Mouse (Mus musculus) embryonic facial prominence, embryonic 12.5 days (tissue): Measurements from ENCODE around the gene Twsg1. TPM values are rescaled to one million over a fixed set of nuclear protein-coding genes. Genes with fewer than 3 reads are reported as not detected.

Source experiments
- ATAC-seq: fragments of 200-750 bp; cut with Nextera tagmentation; 2 replicates; pipeline ENCODE4 v1.8.0; 2017; ENCODE audit not compliant: insufficient number of reproducible peaks, insufficient read depth, low FRiP score, low TSS enrichment
- H3K27ac ChIP-seq: fragments of 300-500 bp; sonication (generic); 2 replicates; pipeline ENCODE4 v1.5.1; 2016; ENCODE audit warnings: mild to moderate bottlenecking
- H3K27me3 ChIP-seq: fragments of 300-500 bp; sonication (generic); 2 replicates; pipeline ENCODE4 v1.6.1; 2016; ENCODE audit warnings: mild to moderate bottlenecking, moderate library complexity
- H3K36me3 ChIP-seq: fragments of 300-500 bp; sonication (generic); 2 replicates; pipeline ENCODE4 v1.6.1; 2016; ENCODE audit warnings: mild to moderate bottlenecking
- H3K4me1 ChIP-seq: fragments of 300-500 bp; sonication (generic); 2 replicates; pipeline ENCODE4 v1.6.1; 2016
- H3K4me2 ChIP-seq: fragments of 300-500 bp; sonication (generic); replicated peaks from 2 replicates; pipeline ENCODE4 v1.6.1; 2016; ENCODE audit warnings: mild to moderate bottlenecking, moderate library complexity
- H3K4me3 ChIP-seq: fragments of 300-500 bp; sonication (generic); 2 replicates; pipeline ENCODE4 v1.5.1; 2016; ENCODE audit warnings: mild to moderate bottlenecking
- H3K9ac ChIP-seq: fragments of 300-500 bp; sonication (generic); 2 replicates; pipeline ENCODE4 v1.6.1; 2016; ENCODE audit warnings: mild to moderate bottlenecking, moderate library complexity
- H3K9me3 ChIP-seq: fragments of 300-500 bp; sonication (generic); 2 replicates; pipeline ENCODE4 v1.6.1; 2016; ENCODE audit warnings: mild to moderate bottlenecking, moderate library complexity
- WGBS: fragments of 180-500 bp; shearing (Covaris S2); methylation state at CpG from one replicate; pipeline ENCODE4 v1.1.7; 2016; 5-methylcytosine and 5-hydroxymethylcytosine counted together
- polyA plus RNA-seq: library from polyadenylated mRNA; unstranded; fragments of >200 nt; fragmentation: Nextera tagmentation; extraction: Ambion mirVana; gene quantifications from 2 replicates; pipeline ENCODE4 v1.2.1, GENCODE M21; 2016

Gene Twsg1
- polyA plus RNA-seq, 1 experiment from 2014 or later = 143 TPM

- ATAC-seq = no peak
Measured at GRCm38 (mm10) chr17:65908270-65908669, 42.8 kb downstream of the Twsg1 start.

DNA sequence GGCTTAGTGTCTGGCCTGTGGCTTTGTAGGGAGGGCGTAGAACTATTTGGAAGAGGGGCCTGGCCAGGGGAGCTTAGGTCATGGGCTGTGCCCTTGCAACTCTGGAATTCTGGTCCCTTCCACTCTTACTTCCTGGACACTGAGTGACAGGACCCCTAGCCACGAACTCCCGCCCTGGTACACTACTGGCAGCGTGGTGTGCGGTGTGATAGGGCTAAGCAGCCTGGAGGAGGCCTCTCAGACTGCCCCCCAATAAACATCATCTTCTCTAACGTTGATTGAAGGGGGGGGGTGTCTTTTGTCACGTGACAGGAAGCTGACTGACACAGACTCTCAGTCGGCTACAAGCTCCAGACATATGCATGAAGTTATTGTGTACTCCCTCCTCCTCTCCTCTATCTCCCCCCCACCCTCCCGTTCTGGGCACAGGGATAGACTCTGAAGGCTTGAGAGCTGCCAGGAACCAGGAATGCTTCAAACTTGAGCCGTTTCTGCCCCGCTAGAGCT is 44.1 kb downstream of the Twsg1 start:
- Histone ChIP-seq H3K27ac (peak overlapping the region; percentile 36; the same call in 1 of the 2 replicates), H3K4me1 (peaks cover 20% of the 10 kb centered on the region), H3K36me3 (no peaks in the 10 kb centered on the region), H3K9me3 (no peaks in the 10 kb centered on the region), H3K27me3 (no peaks in the 10 kb centered on the region), H3K4me3 (no peak overlapping the region), H3K4me2 (peak overlapping the region; percentile 13; the same call in 1 of the 2 replicates), H3K9ac (no peak overlapping the region)
- no peak for ATAC-seq
- WGBS = 46% methylated on average over 11 of the region's 11 CpGs

More at GRCm38 (mm10) chr17:65908270-65908669, 42.8 kb downstream of the Twsg1 start:
- no peaks in the 10 kb centered on the region for H3K36me3 ChIP-seq
- H3K4me3 ChIP-seq = no peak overlapping the region
- no peaks in the 10 kb centered on the region for H3K27me3 ChIP-seq
- no peak overlapping the region for H3K4me2 ChIP-seq
- no peak overlapping the region for H3K27ac ChIP-seq
- H3K9ac ChIP-seq = no peak overlapping the region
- peaks cover 20% of the 10 kb centered on the region for H3K4me1 ChIP-seq
- no peaks in the 10 kb centered on the region for H3K9me3 ChIP-seq

GRCm38 (mm10) chr17:65906313-65906894 is 44.6 kb downstream of the Twsg1 start:
- WGBS = 38% methylated on average over 12 of the region's 12 CpGs
- Histone ChIP-seq H3K9ac (no peak overlapping the region), H3K4me1 (peaks cover 16% of the 10 kb centered on the region), H3K9me3 (no peaks in the 10 kb centered on the region), H3K27me3 (no peaks in the 10 kb centered on the region), H3K4me3 (no peak overlapping the region), H3K36me3 (no peaks in the 10 kb centered on the region), H3K4me2 (peak overlapping the region; percentile 13; the same call in 1 of the 2 replicates), H3K27ac (no peak overlapping the region)
- no peak for ATAC-seq

DNA sequence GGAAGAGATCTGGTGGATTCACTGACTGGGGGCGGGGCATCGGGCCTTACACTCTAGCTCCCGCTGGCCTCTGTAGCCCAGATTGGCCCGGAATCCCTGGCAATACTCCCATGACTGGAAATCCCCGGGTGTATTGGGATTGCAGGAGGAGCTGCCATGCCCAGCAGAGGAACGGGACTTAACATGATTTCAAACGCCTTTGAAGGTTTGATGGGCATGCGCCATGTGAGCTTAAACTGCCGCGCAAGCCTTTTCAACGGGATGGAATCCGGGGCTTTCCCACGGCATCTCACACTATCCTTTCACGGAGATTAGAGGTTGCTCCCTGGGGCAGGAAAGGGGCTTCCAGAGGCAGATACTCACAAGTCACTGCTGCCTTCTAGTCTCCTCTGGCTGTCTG is 45.8 kb downstream of the Twsg1 start:
- peaks cover 16% of the 10 kb centered on the region for H3K4me1 ChIP-seq
- H3K4me3 ChIP-seq = no peak overlapping the region
- 71% methylated on average over 14 of the region's 14 CpGs for WGBS
- no peak for ATAC-seq
- no peaks in the 10 kb centered on the region for H3K27me3 ChIP-seq
- no peaks in the 10 kb centered on the region for H3K9me3 ChIP-seq
- no peaks in the 10 kb centered on the region for H3K36me3 ChIP-seq
- H3K9ac ChIP-seq = no peak overlapping the region
- no peak overlapping the region for H3K27ac ChIP-seq
- H3K4me2 ChIP-seq = no peak overlapping the region

DNA sequence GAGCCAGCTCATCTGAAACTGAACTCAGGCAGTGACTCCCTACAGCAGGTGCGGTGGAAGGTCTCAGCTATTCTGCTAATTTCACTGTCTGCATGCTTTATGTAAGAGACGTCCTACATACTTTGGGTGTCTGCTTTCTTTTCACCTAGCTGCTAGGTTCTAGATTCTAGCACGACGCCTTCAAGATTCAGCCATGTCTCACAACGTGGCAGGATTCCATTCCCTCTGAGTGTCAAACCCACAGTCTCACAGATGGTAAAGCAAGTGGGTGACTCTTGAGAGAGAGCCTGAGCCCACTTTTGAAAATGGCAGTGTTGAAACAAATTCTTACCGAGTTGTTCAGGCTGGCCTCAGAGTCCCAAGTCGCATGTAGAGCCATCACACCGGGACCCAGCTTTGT is 47.2 kb downstream of the Twsg1 start:
- Histone ChIP-seq H3K36me3 (no peaks in the 10 kb centered on the region), H3K4me2 (no peak overlapping the region), H3K4me1 (peaks cover 16% of the 10 kb centered on the region), H3K9me3 (no peaks in the 10 kb centered on the region), H3K27ac (no peak overlapping the region), H3K27me3 (no peaks in the 10 kb centered on the region), H3K4me3 (no peak overlapping the region), H3K9ac (no peak overlapping the region)
- no peak for ATAC-seq
- 89% methylated on average over 8 of the region's 8 CpGs for WGBS

DNA sequence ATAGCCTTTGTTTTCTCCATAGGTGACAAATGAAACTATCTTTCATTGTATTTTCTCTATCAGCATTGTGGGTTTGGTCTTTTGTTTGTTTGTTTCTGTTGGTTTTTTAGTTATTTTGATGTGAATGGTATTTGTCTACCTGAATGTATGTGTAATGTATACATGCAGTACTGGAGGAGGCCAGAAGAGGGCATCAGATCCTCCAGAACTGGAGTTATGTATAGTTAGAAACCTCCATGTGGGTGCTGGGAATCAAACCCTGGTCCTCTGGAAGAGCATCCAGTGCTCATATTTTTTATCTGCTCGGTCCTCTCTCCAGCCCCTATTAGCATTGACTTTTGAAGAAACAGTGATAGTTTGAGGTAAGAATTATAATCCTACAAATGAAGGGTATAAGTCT is 48.0 kb downstream of the Twsg1 start:
- Histone ChIP-seq H3K27me3 (no peaks in the 10 kb centered on the region), H3K4me3 (no peak overlapping the region), H3K36me3 (no peaks in the 10 kb centered on the region), H3K9me3 (no peaks in the 10 kb centered on the region), H3K4me2 (no peak overlapping the region), H3K27ac (no peak overlapping the region), H3K9ac (no peak overlapping the region), H3K4me1 (peaks cover 16% of the 10 kb centered on the region)
- 96% methylated on average over 1 of the region's 1 CpGs for WGBS
- no peak for ATAC-seq

DNA sequence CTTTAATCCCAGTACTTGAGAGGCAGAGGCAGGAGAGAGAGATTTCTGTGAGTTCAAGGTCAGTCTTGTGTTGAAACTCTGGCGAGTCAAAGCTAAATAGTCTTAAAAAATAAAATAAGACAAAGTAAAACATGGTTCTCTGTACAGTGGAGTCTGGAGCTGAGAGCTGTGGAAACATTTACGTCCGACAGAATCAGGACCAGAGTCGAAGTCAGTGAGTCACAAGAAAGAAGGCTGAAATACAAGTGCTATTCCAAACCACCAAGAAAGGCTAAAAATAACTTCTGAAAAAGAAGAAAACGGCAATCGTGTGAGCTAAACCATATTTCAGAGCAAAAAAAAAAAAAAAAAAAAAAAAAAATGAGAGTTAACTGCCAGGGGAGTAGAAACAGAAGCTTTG is 48.7 kb downstream of the Twsg1 start:
- Histone ChIP-seq H3K4me2 (no peak overlapping the region), H3K36me3 (no peaks in the 10 kb centered on the region), H3K27ac (no peak overlapping the region), H3K4me3 (no peak overlapping the region), H3K4me1 (peaks cover 13% of the 10 kb centered on the region), H3K9me3 (no peaks in the 10 kb centered on the region), H3K27me3 (no peaks in the 10 kb centered on the region), H3K9ac (no peak overlapping the region)
- ATAC-seq = no peak
- 81% methylated on average over 6 of the region's 6 CpGs for WGBS

- H3K36me3 ChIP-seq = no peaks in the 10 kb centered on the region
- 70% methylated on average over 3 of the region's 3 CpGs for WGBS
- no peak overlapping the region for H3K4me2 ChIP-seq
- no peak overlapping the region for H3K27ac ChIP-seq
- H3K4me3 ChIP-seq = no peak overlapping the region
- H3K4me1 ChIP-seq = no peaks in the 10 kb centered on the region
- no peaks in the 10 kb centered on the region for H3K9me3 ChIP-seq
- H3K9ac ChIP-seq = no peak overlapping the region
- no peaks in the 10 kb centered on the region for H3K27me3 ChIP-seq
- ATAC-seq = no peak
Measured at GRCm38 (mm10) chr17:65896016-65896415, 55.0 kb downstream of the Twsg1 start.

DNA sequence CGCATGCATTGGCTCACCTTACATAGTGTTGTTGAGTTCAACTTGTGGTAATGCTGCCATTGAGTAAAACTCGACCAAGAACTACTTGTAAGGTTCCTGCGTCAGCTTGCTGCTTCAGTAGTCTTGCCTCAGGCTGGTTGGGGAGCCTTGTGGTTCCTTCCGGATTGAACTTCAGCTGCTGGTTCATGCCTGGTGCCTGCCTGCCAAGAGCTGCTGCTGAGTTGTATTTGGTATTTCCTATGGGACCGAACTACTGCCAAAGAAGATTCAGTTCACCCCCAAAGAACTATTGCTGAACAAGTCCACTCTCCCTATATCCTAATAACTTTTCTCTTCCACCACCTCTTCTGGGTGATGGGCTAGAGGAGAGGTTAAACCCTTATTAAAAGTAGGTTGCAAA is 61.5 kb downstream of the Twsg1 start:
- Histone ChIP-seq H3K4me3 (no peak overlapping the region), H3K36me3 (no peaks in the 10 kb centered on the region), H3K9me3 (no peaks in the 10 kb centered on the region), H3K4me1 (0 out of 2 replicates have a peak, but pooled peaks cover 10% of the 10 kb centered on the region), H3K9ac (no peak overlapping the region), H3K27ac (no peak overlapping the region), H3K4me2 (no peak overlapping the region), H3K27me3 (no peaks in the 10 kb centered on the region)
- ATAC-seq = no peak
- WGBS = 84% methylated on average over 5 of the region's 5 CpGs

DNA sequence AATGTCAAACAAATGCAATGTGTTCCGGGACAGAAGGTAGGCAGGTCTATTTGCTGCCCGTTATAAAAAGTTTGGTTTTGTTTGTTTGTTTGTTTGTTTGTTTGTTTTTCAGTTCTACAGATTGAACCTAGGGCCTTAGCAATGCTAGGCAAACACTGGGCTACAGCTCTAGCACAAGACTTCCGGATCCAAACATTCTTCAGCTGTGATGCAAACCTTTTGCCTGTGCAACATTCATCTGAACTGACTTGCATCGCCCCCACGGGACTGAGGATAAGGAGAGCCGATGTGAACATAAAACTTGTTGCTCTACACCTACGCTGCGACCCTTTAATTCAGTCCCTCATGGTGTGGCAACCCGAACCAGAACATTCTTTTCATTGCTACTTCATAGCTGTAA is 64.5 kb downstream of the Twsg1 start:
- WGBS = 73% methylated on average over 9 of the region's 9 CpGs
- ATAC-seq = no peak
- Histone ChIP-seq H3K4me3 (peak overlapping the region; percentile 87; the same call in 1 of the 2 replicates), H3K36me3 (no peaks in the 10 kb centered on the region), H3K4me1 (peaks cover 16% of the 10 kb centered on the region; the same call in 1 of the 2 replicates), H3K9me3 (no peaks in the 10 kb centered on the region), H3K4me2 (peak overlapping the region; percentile 89), H3K9ac (peak overlapping the region; percentile 48; the same call in 1 of the 2 replicates), H3K27ac (0 out of 2 replicates have a peak overlapping the region, but pooled peaks have one; percentile 23), H3K27me3 (no peaks in the 10 kb centered on the region)

DNA sequence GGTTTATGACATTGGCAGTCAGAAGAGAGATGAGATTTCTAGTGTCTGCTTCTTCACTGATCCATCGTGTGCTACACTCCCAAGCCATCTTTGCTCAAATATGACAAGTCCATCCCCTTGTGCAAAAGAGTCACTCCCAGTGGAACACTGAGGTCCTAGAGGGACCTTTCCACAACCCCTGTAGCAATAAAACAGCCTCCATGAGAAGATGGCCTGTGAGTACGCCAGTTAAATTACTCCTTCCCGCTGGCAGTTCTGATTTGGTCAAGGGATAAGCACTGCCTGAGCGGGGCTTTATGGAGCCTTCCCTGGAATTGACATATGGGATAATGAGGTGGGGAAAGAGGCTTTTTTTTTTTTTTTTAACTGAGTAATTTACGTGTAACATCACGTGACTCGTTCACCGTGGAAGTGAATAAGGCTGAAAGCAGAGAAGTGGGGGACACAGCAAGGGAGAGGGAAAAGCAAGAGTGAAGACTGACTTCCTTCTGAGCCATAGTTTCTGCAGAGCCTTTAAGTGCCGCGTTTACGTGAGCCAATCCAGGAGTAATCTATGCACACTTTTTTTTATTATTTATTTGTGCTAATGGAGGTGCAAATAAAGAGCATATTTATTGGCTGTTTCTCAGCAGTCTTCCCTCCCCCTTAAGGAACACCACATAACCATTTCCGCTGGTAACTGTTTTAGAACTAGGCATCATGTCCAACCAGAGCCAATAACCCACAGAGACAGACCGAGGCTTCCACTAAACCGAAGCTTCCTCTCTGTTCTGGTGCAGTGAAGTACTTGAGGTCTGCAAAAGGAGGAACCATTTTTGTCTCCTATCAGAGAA is 65.1 kb downstream of the Twsg1 start, which contains the start of gene Ralbp1:
TSS of gene Ralbp1 (minus strand) at position 102 of the 833 bp plus-strand sequence.
- H3K4me1 ChIP-seq = peaks cover 16% of the 10 kb centered on the region; the same call in 1 of the 2 replicates
- no peaks in the 10 kb centered on the region for H3K9me3 ChIP-seq
- no peaks in the 10 kb centered on the region for H3K27me3 ChIP-seq
- ATAC-seq = no peak
- H3K4me2 ChIP-seq = peak within 1 kb of the TSS; percentile 89
- H3K27ac ChIP-seq = peak within 1 kb of the TSS; percentile 98
- peak within 1 kb of the TSS; percentile 83 for H3K9ac ChIP-seq
- WGBS = 12% methylated on average over 14 of the region's 14 CpGs
- H3K4me3 ChIP-seq = peak within 1 kb of the TSS; percentile 87
- H3K36me3 ChIP-seq = no peaks in the 10 kb centered on the region

GRCm38 (mm10) chr17:65885398-65885696 is 65.7 kb downstream of the Twsg1 start:
- H3K27ac ChIP-seq = peak overlapping the region; percentile 98
- no peak for ATAC-seq
- H3K4me1 ChIP-seq = peaks cover 16% of the 10 kb centered on the region; the same call in 1 of the 2 replicates
- peak overlapping the region; percentile 87 for H3K4me3 ChIP-seq
- H3K27me3 ChIP-seq = no peaks in the 10 kb centered on the region
- peak overlapping the region; percentile 48 for H3K9ac ChIP-seq
- WGBS = under 1% methylated on average over 11 of the region's 11 CpGs
- no peaks in the 10 kb centered on the region for H3K36me3 ChIP-seq
- peak overlapping the region; percentile 89 for H3K4me2 ChIP-seq
- H3K9me3 ChIP-seq = no peaks in the 10 kb centered on the region
